8 mouse cellular contexts compared by ENCODE assay signal in genomic region chr11:76436864-76437437, GRCm38 (mm10). TPM values are rescaled to one million over a fixed set of nuclear protein-coding genes. Genes with fewer than 3 reads are reported as not detected.
DNase-seq lines count a peak whose midpoint lies in the region; ATAC-seq lines count a peak whose summit lies in the region.

No protein-coding gene starts in this region.

- H3K27ac ChIP-seq in embryonic facial prominence, embryonic 14.5 days (replicated peaks; ENCODE audit: low read depth, low read length) = peak overlapping the region; percentile 80
- H3K27ac ChIP-seq in heart, embryonic 12.5 days (ENCODE audit: poor library complexity, severe bottlenecking) = peak overlapping the region; percentile 88
- H3K27ac ChIP-seq in kidney, embryonic 14.5 days (ENCODE audit: low read depth, low read length) = peak overlapping the region; percentile 69; the same call in 1 of the 2 replicates
- H3K27ac ChIP-seq in lung, embryonic 16.5 days (ENCODE audit: low read length) = peak overlapping the region; percentile 74

- peaks cover 12% of the 10 kb centered on the region for H3K36me3 ChIP-seq in embryonic facial prominence, embryonic 14.5 days (ENCODE audit: control insufficient read depth, insufficient read depth, low read length)
- peaks cover 5% of the 10 kb centered on the region for H3K36me3 ChIP-seq in heart, embryonic 12.5 days
- peaks cover 24% of the 10 kb centered on the region; the same call in 1 of the 2 replicates for H3K36me3 ChIP-seq in kidney, embryonic 14.5 days (ENCODE audit: control insufficient read depth, insufficient read depth, low read length)
- H3K36me3 ChIP-seq in lung, embryonic 16.5 days (ENCODE audit: control insufficient read depth, insufficient read depth, low read length) = no peaks in the 10 kb centered on the region; the same call in 1 of the 2 replicates

- H3K4me2 ChIP-seq in embryonic facial prominence, embryonic 14.5 days (ENCODE audit: low read depth, low read length) = peak overlapping the region; percentile 75
- H3K4me2 ChIP-seq in heart, embryonic 12.5 days = peak overlapping the region; percentile 81
- H3K4me2 ChIP-seq in kidney, embryonic 14.5 days (replicated peaks; ENCODE audit: low read depth, low read length) = peak overlapping the region; percentile 62
- peak overlapping the region; percentile 65 for H3K4me2 ChIP-seq in lung, embryonic 16.5 days (ENCODE audit: low read depth, low read length)

- DNase-seq in adrenal gland, adult (ENCODE audit: inconsistent age in 2 of 2, low spot score in 1 of 2) = peak; percentile 59 to 78
- no peak for DNase-seq in adrenal gland, adult 8-10 months
- DNase-seq in embryonic facial prominence, embryonic 14.5 days (ENCODE audit: low spot score) = peak; percentile 90
- DNase-seq in retina, postnatal 1 day = peak; percentile 67

- H3K4me1 ChIP-seq in embryonic facial prominence, embryonic 14.5 days (ENCODE audit: control insufficient read depth, insufficient read depth, low read length) = peaks cover 26% of the 10 kb centered on the region
- H3K4me1 ChIP-seq in heart, embryonic 12.5 days (replicated peaks) = peaks cover 78% of the 10 kb centered on the region
- H3K4me1 ChIP-seq in kidney, embryonic 14.5 days (ENCODE audit: control insufficient read depth, insufficient read depth, low read length) = peaks cover 14% of the 10 kb centered on the region
- H3K4me1 ChIP-seq in lung, embryonic 16.5 days (replicated peaks; ENCODE audit: control insufficient read depth, insufficient read depth, low read length) = peaks cover 16% of the 10 kb centered on the region

- H3K9ac ChIP-seq in embryonic facial prominence, embryonic 14.5 days (ENCODE audit: low read depth, low read length) = peak overlapping the region; percentile 64
- H3K9ac ChIP-seq in heart, embryonic 12.5 days = peak overlapping the region; percentile 71
- H3K9ac ChIP-seq in kidney, embryonic 14.5 days (ENCODE audit: low read depth, low read length) = peak overlapping the region; percentile 48; the same call in 1 of the 2 replicates
- peak overlapping the region; percentile 65 for H3K9ac ChIP-seq in lung, embryonic 16.5 days (ENCODE audit: low read length)

- H3K4me3 ChIP-seq in embryonic facial prominence, embryonic 14.5 days (ENCODE audit: low read depth, low read length) = peak overlapping the region; percentile 40
- H3K4me3 ChIP-seq in heart, embryonic 12.5 days = peak overlapping the region; percentile 51
- peak overlapping the region; percentile 36 for H3K4me3 ChIP-seq in kidney, embryonic 14.5 days (ENCODE audit: low read length)
- H3K4me3 ChIP-seq in lung, embryonic 16.5 days (ENCODE audit: low read length) = peak overlapping the region; percentile 49

- 4% methylated on average over 21 of the region's 28 CpGs for WGBS in embryonic facial prominence, embryonic 14.5 days
- 2% methylated on average over 28 of the region's 28 CpGs for WGBS in heart, embryonic 12.5 days
- 8% methylated on average over 28 of the region's 28 CpGs for WGBS in kidney, embryonic 14.5 days
- WGBS in lung, embryonic 16.5 days = 8% methylated on average over 28 of the region's 28 CpGs

- H3K9me3 ChIP-seq in embryonic facial prominence, embryonic 14.5 days (ENCODE audit: control insufficient read depth, low read length) = no peaks in the 10 kb centered on the region
- H3K9me3 ChIP-seq in heart, embryonic 12.5 days (replicated peaks) = no peaks in the 10 kb centered on the region
- no peaks in the 10 kb centered on the region for H3K9me3 ChIP-seq in kidney, embryonic 14.5 days (ENCODE audit: control insufficient read depth, low read length)
- no peaks in the 10 kb centered on the region for H3K9me3 ChIP-seq in lung, embryonic 16.5 days (ENCODE audit: control insufficient read depth, low read length)

- peak; percentile 80 for ATAC-seq in embryonic facial prominence, embryonic 14.5 days (ENCODE audit: low read depth)
- ATAC-seq in heart, embryonic 12.5 days (ENCODE audit: insufficient number of reproducible peaks, low FRiP score) = peak; percentile 81
- peak; percentile 84 for ATAC-seq in kidney, embryonic 14.5 days (ENCODE audit: low FRiP score, low TSS enrichment)
- peak; percentile 93 for ATAC-seq in lung, embryonic 16.5 days (ENCODE audit: low read depth)
- no peak for ATAC-seq in megakaryocyte progenitor cell, adult 5-6 weeks (replicated peaks; ENCODE audit: poor library complexity)

- no peaks in the 10 kb centered on the region for H3K27me3 ChIP-seq in embryonic facial prominence, embryonic 14.5 days (replicated peaks; ENCODE audit: control insufficient read depth, insufficient read depth, low read length)
- H3K27me3 ChIP-seq in heart, embryonic 12.5 days (replicated peaks) = no peaks in the 10 kb centered on the region
- no peaks in the 10 kb centered on the region for H3K27me3 ChIP-seq in kidney, embryonic 14.5 days (ENCODE audit: control insufficient read depth, insufficient read depth, low read length)
- no peaks in the 10 kb centered on the region for H3K27me3 ChIP-seq in lung, embryonic 16.5 days (ENCODE audit: control insufficient read depth, insufficient read depth, low read depth, low read length)

RNA-seq across cellular contexts. Expression of gene Timm22, which starts 30.2 kb away (rescaled TPM):
- 10 to 100 TPM; 47.6 to 64.2 (median 56.4) TPM for total RNA-seq in adrenal gland, adult 8-10 months (2022)
- polyA plus RNA-seq in embryonic facial prominence, embryonic 14.5 days (2014; fragmentation: Nextera tagmentation; extraction: Ambion mirVana) = 113 and 124 TPM in 2 replicates
- polyA plus RNA-seq in heart, embryonic 12.5 days (2016; fragmentation: Nextera tagmentation; extraction: Ambion mirVana) = 94.5 and 102 TPM in 2 replicates
- 113 and 139 TPM in 2 replicates for polyA plus RNA-seq in kidney, embryonic 14.5 days (2014; fragmentation: Nextera tagmentation; extraction: Ambion mirVana)
- 97.3 and 98.8 TPM in 2 replicates for polyA plus RNA-seq in lung, embryonic 16.5 days (2015; fragmentation: Nextera tagmentation; extraction: Ambion mirVana)
- 20.4 and 25.9 TPM in 2 replicates for total RNA-seq in megakaryocyte progenitor cell, adult 5-6 weeks (2015)
- 11.0 and 14.2 TPM in 2 replicates for total RNA-seq in megakaryocyte progenitor cell, adult 5-6 weeks (2017)

RNA-seq across cellular contexts. Expression of gene Nxn, which starts 38.0 kb away (rescaled TPM):
- 10 to 100 TPM; 33.5 to 43.6 (median 40.8) TPM for total RNA-seq in adrenal gland, adult 8-10 months (2022)
- polyA plus RNA-seq in embryonic facial prominence, embryonic 14.5 days (2014; fragmentation: Nextera tagmentation; extraction: Ambion mirVana) = 63.8 and 70.2 TPM in 2 replicates
- polyA plus RNA-seq in heart, embryonic 12.5 days (2016; fragmentation: Nextera tagmentation; extraction: Ambion mirVana) = 32.2 TPM in 2 replicates
- polyA plus RNA-seq in kidney, embryonic 14.5 days (2014; fragmentation: Nextera tagmentation; extraction: Ambion mirVana) = 29.3 and 38.0 TPM in 2 replicates
- 18.7 and 19.4 TPM in 2 replicates for polyA plus RNA-seq in lung, embryonic 16.5 days (2015; fragmentation: Nextera tagmentation; extraction: Ambion mirVana)
- 20.7 and 23.9 TPM in 2 replicates for total RNA-seq in megakaryocyte progenitor cell, adult 5-6 weeks (2015)
- total RNA-seq in megakaryocyte progenitor cell, adult 5-6 weeks (2017) = 20.0 and 26.5 TPM in 2 replicates
